Mouse (Mus musculus) forebrain, embryonic 10.5 days (tissue): ENCODE measurements around the gene Serinc2. TPM values are rescaled to one million over a fixed set of nuclear protein-coding genes. Genes with fewer than 3 reads are reported as not detected.

ENCODE experiments used
- DNase-seq: peaks from one replicate; pipeline ENCODE4 v3.0.0-alpha.2; 2017; ENCODE audit warnings: low spot score; ENCODE audit errors: extremely low spot score
- H3K27ac ChIP-seq: fragments of 300-500 bp; sonication (generic); 2 replicates; pipeline ENCODE4 v1.5.1; 2016; ENCODE audit warnings: mild to moderate bottlenecking
- H3K27me3 ChIP-seq: fragments of 300-500 bp; sonication (generic); 2 replicates; pipeline ENCODE4 v1.6.1; 2016; ENCODE audit warnings: mild to moderate bottlenecking; ENCODE audit not compliant: poor library complexity, severe bottlenecking
- H3K36me3 ChIP-seq: fragments of 300-500 bp; sonication (generic); replicated peaks from 2 replicates; pipeline ENCODE4 v1.6.1; 2016; ENCODE audit warnings: mild to moderate bottlenecking, moderate library complexity
- H3K4me1 ChIP-seq: fragments of 300-500 bp; sonication (generic); 2 replicates; pipeline ENCODE4 v1.6.1; 2016
- H3K4me3 ChIP-seq: fragments of 300-500 bp; sonication (generic); 2 replicates; pipeline ENCODE4 v1.5.1; 2016; ENCODE audit warnings: mild to moderate bottlenecking, moderate library complexity
- H3K9me3 ChIP-seq: fragments of 300-500 bp; sonication (generic); 2 replicates; pipeline ENCODE4 v1.6.1; 2016; ENCODE audit warnings: mild to moderate bottlenecking, moderate library complexity
- WGBS: fragments of 180-500 bp; shearing (Covaris S2); methylation state at CpG from one replicate; pipeline ENCODE4 v1.1.7; 2016; 5-methylcytosine and 5-hydroxymethylcytosine counted together
- polyA plus RNA-seq: library from polyadenylated mRNA; unstranded; fragments of >200 nt; fragmentation: Nextera tagmentation; extraction: Ambion mirVana; gene quantifications from 2 replicates; pipeline ENCODE4 v1.2.1, GENCODE M21; 2016

Serinc2 gene
- polyA plus RNA-seq, 1 experiment from 2014 or later, result 63.2 TPM

DNA sequence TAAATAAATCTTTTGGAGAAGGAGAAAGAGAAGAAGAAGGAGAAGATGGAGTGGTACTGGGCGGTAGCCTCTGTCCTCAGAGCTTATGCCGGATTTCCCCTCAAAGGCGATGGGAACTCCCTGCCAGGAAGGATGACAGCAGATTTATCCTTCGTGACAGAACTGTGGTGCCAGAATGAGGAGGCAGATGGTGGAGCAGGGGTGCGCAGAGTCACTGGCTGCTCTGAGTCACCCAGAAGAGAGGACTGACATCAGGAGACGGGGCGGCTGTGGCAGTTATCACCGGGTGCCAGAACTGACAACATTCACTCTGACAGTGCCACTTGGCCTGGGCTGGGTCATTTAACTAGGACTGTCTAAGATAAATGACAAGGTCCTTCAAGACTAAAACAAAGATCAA is 8.9 kb downstream of the Serinc2 start:
- Histone ChIP-seq H3K27me3 (peaks cover 37% of the 10 kb centered on the region), H3K9me3 (no peaks in the 10 kb centered on the region), H3K27ac (no peak overlapping the region), H3K4me1 (peaks cover 49% of the 10 kb centered on the region), H3K36me3 (peaks cover 7% of the 10 kb centered on the region), H3K4me3 (no peak overlapping the region)
- 91% methylated on average over 8 of the region's 8 CpGs for WGBS
- DNase-seq, result no peak

DNA sequence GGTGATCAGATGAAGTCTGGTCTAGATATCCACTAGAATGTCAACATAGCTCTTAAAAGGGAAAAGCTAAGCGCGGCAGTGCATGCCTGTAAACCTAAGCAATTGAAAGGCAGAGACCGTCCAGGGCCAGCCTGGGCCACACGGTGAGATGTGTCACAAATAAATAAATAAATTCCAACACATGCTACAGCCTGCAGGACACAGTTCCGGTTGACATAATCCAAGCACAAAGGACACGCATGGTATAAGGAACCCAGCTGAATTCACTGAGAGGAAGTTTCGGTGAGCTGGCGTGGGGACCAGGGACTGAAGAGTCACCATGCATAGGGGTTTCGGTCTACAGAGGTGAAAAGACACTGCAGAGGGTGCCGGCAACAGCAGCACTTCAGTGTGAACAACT is 10.3 kb downstream of the Serinc2 start:
- no peak for DNase-seq
- Histone ChIP-seq H3K27ac (no peak overlapping the region), H3K36me3 (peaks cover 7% of the 10 kb centered on the region), H3K4me1 (peaks cover 49% of the 10 kb centered on the region), H3K9me3 (no peaks in the 10 kb centered on the region), H3K27me3 (peaks cover 35% of the 10 kb centered on the region), H3K4me3 (no peak overlapping the region)
- 91% methylated on average over 10 of the region's 10 CpGs for WGBS

DNA sequence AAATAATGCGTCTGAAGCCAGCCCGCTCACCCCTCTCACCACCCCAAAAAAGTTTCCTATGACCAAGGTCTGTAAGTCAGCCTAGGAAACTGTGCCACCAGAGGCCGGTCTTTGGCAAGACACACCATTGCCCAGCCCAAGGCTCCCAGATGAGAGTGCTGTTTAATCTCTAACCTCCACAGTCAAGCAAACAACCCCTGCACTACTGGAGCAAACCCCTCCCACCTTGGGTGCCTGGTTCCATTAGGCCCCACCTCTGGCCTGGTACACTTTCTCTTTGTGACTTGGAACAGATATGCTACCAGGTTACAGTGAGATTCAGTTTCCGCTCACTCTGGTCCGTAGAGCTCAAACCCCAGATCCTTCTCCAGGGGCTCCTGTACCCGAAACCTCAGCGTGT is 11.9 kb downstream of the Serinc2 start:
- H3K4me3 ChIP-seq, result no peak overlapping the region
- H3K9me3 ChIP-seq, result no peaks in the 10 kb centered on the region
- H3K27me3 ChIP-seq, result peaks cover 29% of the 10 kb centered on the region
- peaks cover 37% of the 10 kb centered on the region for H3K4me1 ChIP-seq
- DNase-seq, result no peak
- H3K27ac ChIP-seq, result 0 out of 2 replicates have a peak overlapping the region, but pooled peaks have one; percentile 1
- H3K36me3 ChIP-seq, result peaks cover 24% of the 10 kb centered on the region
- 80% methylated on average over 7 of the region's 7 CpGs for WGBS

DNA sequence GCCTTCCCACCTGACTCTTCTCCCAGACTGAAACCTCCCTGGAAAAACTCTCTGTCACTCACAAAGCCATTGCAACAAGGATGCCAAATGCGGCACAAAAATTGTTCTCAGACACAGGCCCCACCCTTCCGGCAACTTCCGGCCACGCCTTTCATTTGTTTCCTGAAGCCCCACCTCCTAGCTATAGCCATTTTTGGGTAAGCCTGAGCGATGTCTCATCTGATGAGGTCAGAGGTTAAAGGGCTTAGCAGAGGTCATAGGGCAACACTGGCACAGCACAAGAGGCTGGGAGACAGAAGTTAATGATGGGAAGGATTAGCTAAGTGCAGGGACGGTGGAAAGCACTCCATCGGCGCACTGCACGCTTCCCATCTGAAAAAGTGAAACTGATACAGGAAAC is 12.4 kb downstream of the Serinc2 start:
- H3K4me3 ChIP-seq, result no peak overlapping the region
- H3K27ac ChIP-seq, result 0 out of 2 replicates have a peak overlapping the region, but pooled peaks have one; percentile 1
- H3K36me3 ChIP-seq, result peaks cover 29% of the 10 kb centered on the region
- peaks cover 25% of the 10 kb centered on the region for H3K27me3 ChIP-seq
- WGBS, result 51% methylated on average over 9 of the region's 9 CpGs
- H3K4me1 ChIP-seq, result peaks cover 37% of the 10 kb centered on the region
- H3K9me3 ChIP-seq, result no peaks in the 10 kb centered on the region
- DNase-seq, result no peak

DNA sequence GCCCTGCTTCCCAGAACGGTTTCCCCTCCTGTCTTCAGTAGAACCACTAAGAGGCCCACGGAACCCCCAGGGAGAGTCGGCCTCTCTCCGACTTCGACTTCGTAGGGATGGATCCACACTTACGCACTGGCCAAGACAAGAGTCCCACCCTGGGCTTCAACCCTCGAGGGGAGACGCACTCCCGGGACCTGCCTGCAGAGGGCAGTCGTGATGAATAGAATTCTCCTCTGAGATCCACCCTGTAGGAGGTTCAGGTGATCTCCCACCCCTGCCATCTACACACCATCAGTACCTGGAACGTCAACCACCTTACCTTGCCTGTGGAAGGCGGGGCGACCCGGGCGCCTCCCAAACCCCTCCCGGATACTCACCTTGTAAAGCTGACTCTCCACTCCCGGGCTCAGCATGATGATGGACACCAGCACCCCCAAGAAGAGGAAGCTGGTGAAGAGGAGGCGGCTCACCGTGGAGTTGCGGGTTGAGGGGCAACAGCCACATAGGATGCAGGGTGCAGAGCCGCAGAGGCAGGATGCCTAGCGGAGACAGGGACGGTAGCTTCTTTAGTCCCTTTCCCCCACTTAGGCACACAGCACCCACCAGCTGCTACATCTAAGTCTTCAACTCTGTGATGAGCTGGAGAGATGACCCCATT is 14.2 kb downstream of the Serinc2 start:
- Histone ChIP-seq H3K27me3 (peaks cover 25% of the 10 kb centered on the region), H3K4me1 (peaks cover 37% of the 10 kb centered on the region), H3K9me3 (no peaks in the 10 kb centered on the region), H3K36me3 (peaks cover 37% of the 10 kb centered on the region), H3K27ac (peak overlapping the region; percentile 27; the same call in 1 of the 2 replicates), H3K4me3 (0 out of 2 replicates have a peak overlapping the region, but pooled peaks have one; percentile 1)
- WGBS, result 25% methylated on average over 24 of the region's 24 CpGs
- peak; percentile 70 for DNase-seq

DNA sequence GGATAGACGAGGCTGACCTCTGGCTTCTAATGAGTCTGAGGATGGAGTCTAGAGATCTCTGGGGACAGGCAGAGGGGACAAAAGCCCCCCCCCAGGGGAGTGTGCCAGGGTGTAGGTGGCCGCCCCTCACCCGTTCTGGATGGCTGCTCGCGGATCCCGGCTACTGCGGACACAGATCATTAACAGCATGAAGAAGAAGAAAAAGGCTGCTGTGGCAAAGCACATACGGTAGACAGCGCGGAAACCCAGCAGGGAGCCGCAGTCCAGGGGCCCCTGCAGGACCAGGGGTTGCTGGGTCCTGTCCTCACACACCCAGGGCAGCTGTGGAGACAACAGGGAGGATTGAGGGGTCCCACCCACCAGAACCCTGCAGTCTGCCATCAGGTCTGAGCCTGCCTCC is 14.9 kb downstream of the Serinc2 start:
- Histone ChIP-seq H3K27me3 (peaks cover 25% of the 10 kb centered on the region), H3K4me1 (peaks cover 37% of the 10 kb centered on the region), H3K27ac (peak overlapping the region; percentile 27; the same call in 1 of the 2 replicates), H3K9me3 (no peaks in the 10 kb centered on the region), H3K4me3 (0 out of 2 replicates have a peak overlapping the region, but pooled peaks have one; percentile 1), H3K36me3 (peaks cover 44% of the 10 kb centered on the region)
- 21% methylated on average over 11 of the region's 11 CpGs for WGBS
- no peak for DNase-seq

DNA sequence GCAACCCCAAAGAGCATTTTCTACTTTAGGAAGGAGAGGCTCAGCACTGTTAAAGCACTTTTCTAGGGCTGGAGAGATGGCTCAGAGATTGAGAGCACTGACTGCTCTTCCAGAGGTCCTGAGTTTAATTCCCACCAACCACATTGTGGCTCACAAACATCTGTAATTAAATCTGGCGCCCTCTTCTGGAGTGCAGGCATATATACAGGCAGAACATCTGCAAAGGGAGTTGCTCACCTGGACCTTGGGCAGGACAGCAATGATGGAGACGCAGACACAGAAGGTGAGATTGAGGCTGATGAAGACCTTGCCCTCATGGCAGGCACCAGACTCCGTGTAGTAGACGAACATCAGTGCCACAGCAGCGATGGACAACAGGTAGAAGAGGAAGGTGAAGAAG is 18.6 kb downstream of the Serinc2 start:
- DNase-seq, result no peak
- peaks cover 79% of the 10 kb centered on the region for H3K36me3 ChIP-seq
- WGBS, result 31% methylated on average over 5 of the region's 5 CpGs

DNA sequence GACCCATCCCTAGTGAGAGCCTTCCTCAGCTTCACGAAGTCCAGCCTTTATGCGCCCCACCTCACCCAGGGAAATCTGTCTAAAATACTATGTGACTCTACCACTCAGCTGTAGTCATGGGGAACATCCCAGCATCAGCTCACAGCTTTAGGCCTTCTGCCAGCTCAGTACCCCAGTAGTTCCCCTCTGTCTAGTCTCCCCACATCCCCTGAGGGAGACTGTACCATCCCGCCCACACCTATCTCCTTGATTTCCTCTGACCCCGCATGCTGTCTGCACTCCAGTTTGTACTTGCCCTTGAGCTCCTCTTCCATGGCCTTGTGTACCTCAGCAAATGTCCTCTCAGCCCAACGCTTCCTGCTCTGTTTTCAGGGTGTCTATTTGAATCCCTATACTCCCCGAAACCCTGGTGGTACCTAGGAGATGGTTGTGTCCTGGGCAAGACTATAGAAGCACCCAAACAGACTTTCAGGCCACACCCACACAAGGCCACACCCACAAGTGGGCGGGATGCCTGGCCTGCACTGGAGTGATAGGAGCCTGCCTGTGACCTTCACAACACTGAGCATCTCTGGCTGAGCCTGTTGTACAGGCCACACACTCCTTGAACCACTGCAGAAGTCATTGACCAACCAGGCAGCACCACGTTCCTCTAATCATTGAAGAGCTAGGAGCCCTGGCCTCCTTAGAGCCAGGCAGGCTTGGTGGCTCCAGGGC is 26.4 kb downstream of the Serinc2 start:
- Histone ChIP-seq H3K27me3 (no peaks in the 10 kb centered on the region), H3K4me1 (peaks cover 20% of the 10 kb centered on the region), H3K36me3 (peaks cover 64% of the 10 kb centered on the region), H3K27ac (peak overlapping the region; percentile 33; the same call in 1 of the 2 replicates), H3K4me3 (no peak overlapping the region), H3K9me3 (no peaks in the 10 kb centered on the region)
- no peak for DNase-seq
- WGBS, result 66% methylated on average over 8 of the region's 8 CpGs

More for the DNA sequence above, 18.6 kb downstream of the Serinc2 start:
- no peak overlapping the region for H3K27ac ChIP-seq
- H3K4me1 ChIP-seq, result peaks cover 16% of the 10 kb centered on the region
- H3K4me3 ChIP-seq, result no peak overlapping the region
- peaks cover 25% of the 10 kb centered on the region for H3K27me3 ChIP-seq
- no peaks in the 10 kb centered on the region for H3K9me3 ChIP-seq

DNA sequence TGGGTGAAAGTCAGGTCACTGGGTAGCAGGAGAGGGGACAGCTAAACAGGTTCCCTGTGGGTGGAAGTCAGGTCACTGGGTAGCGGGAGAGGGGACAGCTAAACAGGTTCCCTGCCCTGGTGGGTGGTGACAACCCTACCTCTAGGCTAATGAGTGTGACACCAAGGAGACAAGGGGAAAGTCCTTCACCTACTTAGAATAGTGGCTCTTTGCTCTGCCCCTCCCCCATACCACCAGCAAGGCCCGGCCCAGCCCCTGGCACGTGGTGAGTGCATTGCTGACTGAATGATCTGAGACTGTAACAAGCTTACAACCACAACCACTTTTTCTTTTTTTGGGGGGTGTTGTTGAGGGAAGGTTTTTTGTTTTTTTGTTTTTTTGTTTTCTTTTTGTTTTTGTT is 27.2 kb downstream of the Serinc2 start:
- Histone ChIP-seq H3K4me1 (peaks cover 20% of the 10 kb centered on the region), H3K9me3 (no peaks in the 10 kb centered on the region), H3K27ac (0 out of 2 replicates have a peak overlapping the region, but pooled peaks have one; percentile 22), H3K36me3 (peaks cover 57% of the 10 kb centered on the region), H3K4me3 (no peak overlapping the region), H3K27me3 (peaks cover 5% of the 10 kb centered on the region; the same call in 1 of the 2 replicates)
- 45% methylated on average over 3 of the region's 3 CpGs for WGBS
- DNase-seq, result no peak

DNA sequence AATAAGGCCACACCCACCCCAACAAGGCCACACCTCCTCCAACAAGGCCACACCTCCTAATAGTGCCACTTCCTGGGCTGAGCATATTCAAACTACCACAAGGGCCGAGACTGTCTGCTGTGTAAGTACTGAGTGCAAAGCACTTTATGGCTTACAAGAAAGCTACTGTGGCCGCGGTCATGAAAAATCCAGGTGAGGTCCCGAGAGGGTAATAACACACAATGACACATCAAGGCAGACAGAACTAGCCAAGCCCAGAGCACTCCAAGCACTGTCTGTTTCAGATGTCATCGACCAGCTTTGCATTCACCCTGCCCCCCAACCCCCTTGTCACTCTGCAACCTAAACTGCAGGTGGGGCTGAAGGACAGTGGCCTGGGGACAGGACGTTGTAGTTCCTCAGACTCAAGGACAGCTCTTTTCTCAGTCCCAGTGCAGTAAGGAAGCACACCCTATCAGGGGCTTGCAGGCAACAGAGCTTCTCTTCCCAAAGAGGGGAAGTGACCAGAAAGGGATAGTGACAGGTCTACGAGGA is 27.8 kb downstream of the Serinc2 start:
- no peak for DNase-seq
- Histone ChIP-seq H3K27me3 (peaks cover 10% of the 10 kb centered on the region; the same call in 1 of the 2 replicates), H3K4me1 (peaks cover 20% of the 10 kb centered on the region), H3K9me3 (no peaks in the 10 kb centered on the region), H3K4me3 (no peak overlapping the region), H3K27ac (no peak overlapping the region), H3K36me3 (peaks cover 52% of the 10 kb centered on the region)
- 51% methylated on average over 7 of the region's 7 CpGs for WGBS

DNA sequence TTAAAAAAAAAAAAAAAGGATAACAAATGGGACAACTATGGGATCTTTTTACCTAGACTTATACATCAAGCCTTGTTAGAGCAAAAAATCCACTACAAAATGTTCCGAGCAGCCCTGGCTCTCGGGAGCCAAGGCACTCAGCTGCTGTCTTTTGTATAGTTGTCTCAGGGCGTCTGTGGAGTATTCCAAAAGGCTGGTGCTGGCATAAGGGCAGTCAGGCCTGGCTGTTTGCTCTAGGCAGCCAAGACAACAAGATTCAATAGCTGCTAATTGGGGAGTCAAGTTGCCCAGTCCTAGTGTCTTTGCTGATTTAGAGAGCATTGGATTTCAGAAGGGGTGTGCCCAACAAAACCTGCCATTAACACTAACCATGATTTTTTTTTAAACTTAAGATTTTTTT is 30.4 kb downstream of the Serinc2 start:
- whole genome bisulfite sequencing, result 66% methylated on average over 3 of the region's 3 CpGs
- Histone ChIP-seq H3K27me3 (peaks cover 12% of the 10 kb centered on the region; the same call in 1 of the 2 replicates), H3K27ac (no peak overlapping the region), H3K36me3 (peaks cover 27% of the 10 kb centered on the region), H3K4me3 (no peak overlapping the region), H3K9me3 (no peaks in the 10 kb centered on the region), H3K4me1 (peaks cover 20% of the 10 kb centered on the region)
- DNase-seq, result no peak

DNA sequence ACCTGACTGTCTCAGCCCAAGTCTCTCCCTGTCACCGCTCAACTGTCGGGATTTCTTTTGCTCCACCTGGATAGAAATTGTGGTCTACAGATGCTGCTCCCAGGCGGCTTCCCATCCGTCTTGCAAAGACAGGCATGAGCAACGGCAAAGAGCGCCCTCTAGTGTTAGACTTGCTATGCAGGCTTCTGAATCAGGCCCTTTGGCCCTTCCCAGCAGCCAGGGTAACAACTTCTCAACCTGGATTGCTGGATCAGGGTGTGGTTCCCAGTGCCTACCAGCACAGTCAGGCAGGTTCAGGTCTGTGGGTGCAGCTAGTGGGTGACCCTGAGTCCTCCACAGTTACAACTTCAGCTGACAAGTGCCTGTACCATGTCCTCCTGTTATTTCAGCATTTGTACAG is 32.9 kb downstream of the Serinc2 start:
- Histone ChIP-seq H3K27ac (no peak overlapping the region), H3K27me3 (peaks cover 12% of the 10 kb centered on the region; the same call in 1 of the 2 replicates), H3K36me3 (peaks cover 10% of the 10 kb centered on the region; the same call in 1 of the 2 replicates), H3K9me3 (no peaks in the 10 kb centered on the region), H3K4me3 (no peak overlapping the region), H3K4me1 (no peaks in the 10 kb centered on the region)
- 3% methylated on average over 6 of the region's 6 CpGs for WGBS
- peak; percentile 79 for DNase-seq

DNA sequence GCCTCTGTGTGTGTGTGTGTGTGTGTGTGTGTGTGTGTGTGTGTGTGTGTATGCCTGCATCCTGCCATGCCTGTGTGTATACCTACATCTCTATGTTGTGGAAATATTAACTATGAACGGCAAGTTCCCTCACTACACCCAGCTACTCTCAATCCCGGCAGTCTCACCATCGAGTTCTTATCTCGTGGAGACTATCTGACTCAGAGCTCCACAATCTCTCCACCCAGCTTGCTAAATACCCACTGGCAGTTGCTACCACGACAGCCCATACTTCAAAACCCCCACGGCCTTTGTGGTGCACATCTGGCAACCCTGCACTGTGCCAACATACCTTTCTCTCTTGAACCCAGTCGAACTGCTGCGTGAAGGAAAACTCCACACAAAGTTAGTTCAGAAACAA is 34.3 kb downstream of the Serinc2 start:
- no peaks in the 10 kb centered on the region for H3K4me1 ChIP-seq
- no peak overlapping the region for H3K27ac ChIP-seq
- 88% methylated on average over 8 of the region's 8 CpGs for WGBS
- H3K27me3 ChIP-seq, result peaks cover 12% of the 10 kb centered on the region; the same call in 1 of the 2 replicates
- no peaks in the 10 kb centered on the region for H3K36me3 ChIP-seq
- H3K9me3 ChIP-seq, result no peaks in the 10 kb centered on the region
- H3K4me3 ChIP-seq, result no peak overlapping the region
- no peak for DNase-seq
